Mouse (Mus musculus) stomach, embryonic 15.5 days (tissue): Measurements from ENCODE around the gene 9330182O14Rik. TPM values are rescaled to one million over a fixed set of nuclear protein-coding genes. Genes with fewer than 3 reads are reported as not detected.

Source experiments
- ATAC-seq: fragments of 200-750 bp; cut with Nextera tagmentation; 2 replicates; pipeline ENCODE4 v1.8.0; 2017; ENCODE audit warnings: low read depth, moderate number of reproducible peaks, moderate TSS enrichment; ENCODE audit not compliant: insufficient read depth, low FRiP score
- H3K27ac ChIP-seq: fragments of 300-500 bp; sonication (generic); 2 replicates; pipeline ENCODE4 v1.5.1; 2015; ENCODE audit warnings: mild to moderate bottlenecking, inconsistent platforms
- H3K27me3 ChIP-seq: fragments of 300-500 bp; sonication (generic); replicated peaks from 2 replicates; pipeline ENCODE4 v1.6.1; 2015; ENCODE audit warnings: inconsistent platforms
- H3K36me3 ChIP-seq: fragments of 300-500 bp; sonication (generic); 2 replicates; pipeline ENCODE4 v1.6.1; 2015; ENCODE audit warnings: inconsistent platforms
- H3K4me1 ChIP-seq: fragments of 300-500 bp; sonication (generic); 2 replicates; pipeline ENCODE4 v1.6.1; 2015; ENCODE audit warnings: inconsistent platforms
- H3K4me2 ChIP-seq: fragments of 300-500 bp; sonication (generic); 2 replicates; pipeline ENCODE4 v1.6.1; 2015; ENCODE audit warnings: mild to moderate bottlenecking, inconsistent platforms
- H3K4me3 ChIP-seq: fragments of 300-500 bp; sonication (generic); replicated peaks from 2 replicates; pipeline ENCODE4 v1.5.1; 2015; ENCODE audit warnings: inconsistent platforms
- H3K9ac ChIP-seq: fragments of 300-500 bp; sonication (generic); 2 replicates; pipeline ENCODE4 v1.6.1; 2015; ENCODE audit warnings: inconsistent platforms
- H3K9me3 ChIP-seq: fragments of 300-500 bp; sonication (generic); 2 replicates; pipeline ENCODE4 v1.6.1; 2016; ENCODE audit warnings: inconsistent platforms
- WGBS: fragments of 180-500 bp; shearing (Covaris S2); methylation state at CpG from one replicate; pipeline ENCODE4 v1.1.7; 2015; 5-methylcytosine and 5-hydroxymethylcytosine counted together
- polyA plus RNA-seq: library from polyadenylated mRNA; unstranded; fragments of >200 nt; fragmentation: Nextera tagmentation; extraction: Ambion mirVana; gene quantifications from 2 replicates; pipeline ENCODE4 v1.2.1, GENCODE M21; 2015

The 9330182O14Rik gene
- polyA plus RNA-seq, result not detected in 2 replicates

DNA sequence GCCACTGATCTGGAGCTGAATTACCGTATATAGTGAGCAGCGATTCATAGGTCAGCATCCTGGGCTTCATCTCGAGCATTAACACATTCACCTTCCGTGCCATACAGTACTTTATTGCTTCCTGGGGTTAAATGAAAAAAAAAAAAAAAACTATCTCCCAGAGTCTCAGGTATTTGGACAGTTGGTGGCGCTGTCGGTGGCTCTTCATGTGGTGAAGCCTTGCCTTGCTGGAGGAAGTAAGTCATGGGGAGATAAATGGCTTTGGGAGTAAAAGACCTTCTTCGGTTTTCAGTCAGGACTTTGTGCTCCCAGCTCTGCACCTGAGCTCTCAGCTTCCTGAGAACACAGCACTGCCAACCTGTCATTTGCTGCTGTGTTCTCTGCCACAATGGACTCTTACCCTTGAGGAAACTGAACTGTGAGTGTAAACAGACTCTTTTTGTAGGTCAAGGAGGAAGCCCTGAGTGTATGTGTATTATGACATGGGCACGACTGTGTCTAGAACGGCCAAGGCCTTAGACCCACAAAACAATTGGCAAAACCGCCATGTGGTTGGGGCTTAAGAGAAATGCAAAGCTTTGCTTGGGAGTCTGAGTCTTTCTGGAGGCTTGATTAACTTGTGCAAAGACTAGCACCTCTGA lies at the start of gene 9330182O14Rik:
Gene 9330182O14Rik (plus strand): TSS at position 214 of the 641 bp plus-strand sequence.
- Histone ChIP-seq H3K27ac (no peak within 1 kb of the TSS), H3K9me3 (no peaks in the 10 kb centered on the region), H3K4me1 (no peaks in the 10 kb centered on the region), H3K4me2 (no peak within 1 kb of the TSS), H3K36me3 (no peaks in the 10 kb centered on the region), H3K9ac (no peak within 1 kb of the TSS), H3K4me3 (no peak within 1 kb of the TSS), H3K27me3 (no peaks in the 10 kb centered on the region)
- no peak for ATAC-seq
- 54% methylated on average over 10 of the region's 10 CpGs for WGBS

DNA sequence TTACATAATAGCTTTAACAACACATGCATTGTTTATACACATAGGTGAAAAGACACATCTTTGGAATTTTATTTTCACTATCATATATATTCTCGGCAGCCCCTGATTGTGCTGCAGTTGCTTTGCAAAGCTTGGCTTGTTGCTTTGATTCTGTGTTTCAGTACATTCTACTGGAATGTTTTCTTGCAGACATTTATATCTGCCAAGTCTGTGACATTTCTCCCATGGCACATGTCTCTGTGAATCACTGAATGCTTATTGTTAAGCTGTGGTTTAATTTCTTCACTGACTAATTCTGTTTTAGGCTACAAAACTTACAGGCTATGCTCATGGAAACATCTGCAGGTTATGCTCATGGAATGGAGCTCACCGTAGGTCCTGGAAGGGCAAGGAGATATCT lies 30.9 kb upstream of the 9330182O14Rik start:
- Histone ChIP-seq H3K4me3 (no peak overlapping the region), H3K27ac (no peak overlapping the region), H3K9ac (no peak overlapping the region), H3K36me3 (no peaks in the 10 kb centered on the region), H3K4me1 (no peaks in the 10 kb centered on the region), H3K9me3 (no peaks in the 10 kb centered on the region), H3K4me2 (no peak overlapping the region), H3K27me3 (no peaks in the 10 kb centered on the region)
- 81% methylated on average over 2 of the region's 2 CpGs for WGBS
- ATAC-seq, result no peak

DNA sequence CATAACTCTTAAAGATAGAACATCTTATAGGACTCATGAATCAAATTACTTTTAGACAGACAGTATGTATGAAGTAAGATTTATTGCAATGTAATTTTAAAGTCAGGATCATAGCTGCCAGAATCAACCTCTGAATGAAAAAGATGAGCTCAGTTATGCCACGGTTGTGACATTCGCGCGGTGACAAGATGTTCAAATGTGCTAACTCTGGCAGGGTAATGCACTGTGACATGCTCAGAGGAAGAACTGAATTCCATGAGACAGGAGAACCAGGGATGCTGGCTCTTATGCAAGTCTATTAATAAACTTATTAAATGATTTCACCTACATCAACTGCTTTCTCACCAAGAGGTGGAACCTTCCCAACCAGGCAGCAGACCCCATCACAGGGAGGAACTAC lies 28.5 kb upstream of the 9330182O14Rik start:
- Histone ChIP-seq H3K9ac (no peak overlapping the region), H3K4me1 (no peaks in the 10 kb centered on the region), H3K36me3 (no peaks in the 10 kb centered on the region), H3K4me3 (no peak overlapping the region), H3K27ac (no peak overlapping the region), H3K4me2 (no peak overlapping the region), H3K27me3 (no peaks in the 10 kb centered on the region), H3K9me3 (no peaks in the 10 kb centered on the region)
- no peak for ATAC-seq
- WGBS, result 87% methylated on average over 4 of the region's 4 CpGs

DNA sequence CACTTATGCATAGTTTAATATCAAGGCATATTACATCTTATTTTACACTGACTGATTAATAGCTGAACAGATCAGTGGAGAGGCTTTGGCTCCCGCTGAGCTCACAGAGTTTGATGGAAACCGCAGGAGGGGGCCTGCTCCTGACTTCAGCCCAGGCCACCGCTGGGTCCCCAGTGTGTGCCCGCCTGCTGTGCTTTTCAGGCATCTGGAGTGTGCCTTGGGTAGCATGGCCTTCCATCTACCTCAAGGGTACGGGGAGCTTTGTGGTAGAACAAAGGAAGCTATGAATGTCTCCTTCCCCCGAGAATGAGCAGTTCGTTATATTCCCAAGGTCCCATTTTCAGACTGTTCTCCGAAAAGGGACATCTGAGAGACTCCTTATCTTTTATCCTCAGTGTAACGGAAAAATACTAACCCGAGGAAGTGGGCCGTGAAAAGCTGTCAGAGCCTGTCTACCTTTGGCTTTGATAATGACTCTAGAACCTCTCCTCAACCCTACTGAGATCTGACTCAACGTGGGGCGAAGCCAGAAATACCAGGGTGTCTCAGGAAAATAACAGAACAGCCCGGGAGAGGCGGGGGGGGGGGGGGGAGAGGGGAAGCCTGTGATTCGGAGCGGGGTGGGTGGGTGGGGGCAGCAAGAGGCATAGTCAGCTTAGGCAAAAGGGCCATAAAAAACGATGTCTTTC lies 20.1 kb upstream of the 9330182O14Rik start:
- no peak overlapping the region for H3K27ac ChIP-seq
- H3K36me3 ChIP-seq, result no peaks in the 10 kb centered on the region
- no peaks in the 10 kb centered on the region for H3K4me1 ChIP-seq
- 46% methylated on average over 17 of the region's 18 CpGs for WGBS
- no peaks in the 10 kb centered on the region for H3K27me3 ChIP-seq
- no peak overlapping the region for H3K4me3 ChIP-seq
- ATAC-seq, result no peak
- H3K9ac ChIP-seq, result no peak overlapping the region
- H3K9me3 ChIP-seq, result no peaks in the 10 kb centered on the region
- no peak overlapping the region for H3K4me2 ChIP-seq

DNA sequence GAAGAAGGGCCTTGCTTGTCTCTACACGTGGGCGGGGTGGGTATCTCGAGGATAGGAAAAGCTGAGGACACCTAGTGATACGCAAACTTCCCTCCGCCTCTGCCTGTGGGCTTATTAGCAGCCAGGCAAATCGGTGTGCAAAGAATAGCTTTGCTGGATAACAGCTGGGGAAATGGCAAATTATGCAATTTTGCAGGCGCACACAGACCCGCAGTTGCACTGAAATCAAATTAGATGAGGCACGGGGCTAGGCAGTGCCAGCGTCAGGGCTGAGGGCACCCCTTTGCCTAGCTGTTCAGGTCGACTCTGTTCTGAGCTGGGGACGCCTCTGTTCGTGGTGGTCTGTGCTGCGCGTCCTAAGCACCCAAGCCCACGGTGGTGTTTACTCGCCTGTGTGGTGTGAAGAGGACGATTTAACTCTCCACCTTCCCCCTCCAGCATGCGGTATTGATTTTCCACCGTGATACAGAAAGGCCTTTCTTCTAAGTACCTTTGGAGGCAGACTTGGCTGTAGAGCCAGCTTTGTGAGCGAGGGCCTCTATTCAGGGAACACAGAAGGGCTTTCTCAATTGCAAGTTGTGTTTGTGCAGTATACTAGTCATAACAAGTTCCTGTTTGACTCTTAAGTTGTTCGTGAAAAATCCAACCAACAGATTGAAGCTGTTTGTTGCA lies 19.4 kb upstream of the 9330182O14Rik start:
- Histone ChIP-seq H3K36me3 (no peaks in the 10 kb centered on the region), H3K4me2 (no peak overlapping the region; the same call in 1 of the 2 replicates), H3K9ac (no peak overlapping the region), H3K27ac (no peak overlapping the region), H3K27me3 (no peaks in the 10 kb centered on the region), H3K9me3 (no peaks in the 10 kb centered on the region), H3K4me3 (no peak overlapping the region), H3K4me1 (no peaks in the 10 kb centered on the region)
- 42% methylated on average over 22 of the region's 22 CpGs for WGBS
- ATAC-seq, result no peak; the same call in 1 of the 2 replicates

DNA sequence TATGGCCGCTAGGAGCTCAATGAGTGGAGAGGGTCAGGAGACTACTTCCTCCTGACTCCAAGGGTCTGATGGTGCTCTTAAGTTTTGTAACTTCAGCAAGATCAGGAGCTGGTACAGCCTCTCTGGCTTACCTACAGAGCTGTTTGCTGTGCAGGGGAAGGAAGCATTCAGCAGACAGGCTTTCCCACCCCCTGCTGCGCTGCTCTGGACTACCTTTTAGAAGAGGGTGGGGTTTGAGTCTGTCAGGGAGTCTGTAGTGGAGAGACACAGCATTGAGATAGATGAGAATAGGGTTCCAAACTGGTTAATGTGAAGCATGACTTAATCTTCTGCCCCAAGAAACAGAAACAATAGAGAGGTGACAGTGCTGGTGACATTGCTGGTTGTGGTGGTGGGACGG lies 17.8 kb upstream of the 9330182O14Rik start:
- no peaks in the 10 kb centered on the region for H3K27me3 ChIP-seq
- H3K4me1 ChIP-seq, result no peaks in the 10 kb centered on the region
- H3K36me3 ChIP-seq, result no peaks in the 10 kb centered on the region
- ATAC-seq, result no peak
- WGBS, result 76% methylated on average over 3 of the region's 3 CpGs
- H3K4me3 ChIP-seq, result no peak overlapping the region
- H3K27ac ChIP-seq, result no peak overlapping the region
- H3K9ac ChIP-seq, result no peak overlapping the region
- no peak overlapping the region for H3K4me2 ChIP-seq
- no peaks in the 10 kb centered on the region for H3K9me3 ChIP-seq

DNA sequence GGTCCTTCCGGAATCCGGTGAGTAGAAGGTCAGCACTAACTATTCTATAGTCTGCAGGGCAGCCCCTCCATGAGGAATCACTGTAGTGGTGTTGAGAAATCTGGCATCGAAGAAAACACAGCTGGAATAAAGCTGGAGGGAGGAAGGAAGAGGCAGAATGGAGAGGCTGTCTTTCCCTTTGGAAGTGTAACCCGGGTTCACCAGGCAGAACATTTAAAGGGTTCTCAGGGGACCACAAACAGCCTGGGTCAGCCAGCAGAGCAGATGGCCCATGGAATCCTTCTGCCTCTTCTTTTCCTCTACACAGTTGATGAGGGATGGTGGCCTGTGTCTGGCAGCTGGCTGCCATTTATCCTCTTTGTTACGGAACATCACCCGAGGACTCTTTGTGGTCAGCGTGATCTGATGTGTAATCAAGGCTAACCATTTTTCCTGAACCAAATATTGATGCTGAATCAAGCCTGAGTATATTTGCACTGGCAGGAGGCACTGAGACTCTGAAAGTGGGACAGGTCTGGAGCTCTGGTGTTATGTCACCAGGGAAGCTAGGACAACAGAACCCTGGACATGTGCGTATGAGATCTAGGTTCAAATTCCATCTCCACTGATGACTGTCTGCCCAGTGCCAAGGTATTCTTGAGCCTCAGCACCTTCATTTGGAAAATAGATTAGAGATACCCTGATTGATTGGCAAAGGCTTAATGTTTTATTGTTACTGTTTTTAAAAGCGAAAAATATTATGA lies 9.8 kb upstream of the 9330182O14Rik start:
- Histone ChIP-seq H3K9ac (no peak overlapping the region), H3K9me3 (no peaks in the 10 kb centered on the region), H3K4me2 (no peak overlapping the region), H3K27ac (no peak overlapping the region), H3K27me3 (no peaks in the 10 kb centered on the region), H3K4me1 (no peaks in the 10 kb centered on the region), H3K4me3 (no peak overlapping the region), H3K36me3 (no peaks in the 10 kb centered on the region)
- no peak for ATAC-seq
- 75% methylated on average over 9 of the region's 9 CpGs for WGBS

DNA sequence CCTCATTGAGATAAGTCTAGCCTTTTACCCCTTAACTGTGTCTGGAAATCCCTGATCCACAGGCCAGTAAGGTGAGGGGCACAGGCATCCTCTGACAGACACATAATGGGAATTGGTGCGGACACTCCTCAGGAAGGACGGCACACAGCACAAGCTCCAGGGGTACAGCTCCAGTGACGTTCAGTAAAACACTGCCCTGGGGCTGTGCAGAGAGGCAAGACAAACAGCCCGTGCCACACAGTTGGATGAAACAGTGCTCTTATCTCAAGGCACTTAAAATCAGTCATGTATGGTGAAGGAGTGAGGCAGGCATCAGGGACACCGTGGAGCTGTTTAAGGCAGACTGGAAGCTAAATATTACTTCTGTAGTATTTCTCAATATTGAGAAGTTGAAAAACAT lies 4.7 kb upstream of the 9330182O14Rik start:
- Histone ChIP-seq H3K4me2 (no peak overlapping the region), H3K27ac (no peak overlapping the region), H3K27me3 (no peaks in the 10 kb centered on the region), H3K36me3 (no peaks in the 10 kb centered on the region), H3K4me3 (no peak overlapping the region), H3K9ac (no peak overlapping the region), H3K4me1 (no peaks in the 10 kb centered on the region), H3K9me3 (no peaks in the 10 kb centered on the region)
- no peak for ATAC-seq
- WGBS, result 51% methylated on average over 5 of the region's 5 CpGs

DNA sequence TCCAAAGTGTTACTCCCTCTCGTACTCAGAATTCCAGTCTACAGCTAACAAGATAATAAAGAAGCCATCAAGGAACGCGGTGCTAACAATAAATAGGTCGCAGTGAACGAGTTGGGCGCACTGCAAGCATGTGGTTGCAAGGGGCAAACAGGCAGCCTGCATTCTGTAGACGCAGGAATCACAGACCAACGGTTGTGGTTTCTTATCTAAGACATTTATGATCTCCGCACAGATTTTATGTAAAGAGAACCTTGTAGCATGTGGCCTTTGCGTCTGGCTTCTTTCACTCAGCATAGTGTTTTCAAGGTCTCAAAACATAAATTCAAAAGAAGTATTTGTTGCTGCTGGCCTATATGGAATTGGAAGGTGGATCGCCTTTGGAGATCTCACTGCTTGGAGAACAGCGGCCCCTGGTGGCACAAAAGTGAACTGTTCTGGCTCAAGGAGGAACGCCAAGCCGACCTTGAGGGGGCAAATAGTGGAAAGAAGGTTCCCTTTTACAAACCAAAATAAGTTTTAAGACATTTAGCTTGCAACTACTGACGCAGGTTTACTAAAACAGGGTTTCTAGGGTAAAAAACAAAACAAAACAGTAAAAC lies 3.2 kb upstream of the 9330182O14Rik start:
- no peak for ATAC-seq
- no peaks in the 10 kb centered on the region for H3K9me3 ChIP-seq
- H3K4me1 ChIP-seq, result no peaks in the 10 kb centered on the region
- H3K36me3 ChIP-seq, result no peaks in the 10 kb centered on the region
- H3K9ac ChIP-seq, result no peak overlapping the region
- no peak overlapping the region for H3K4me2 ChIP-seq
- 23% methylated on average over 15 of the region's 15 CpGs for WGBS
- no peak overlapping the region for H3K27ac ChIP-seq
- H3K4me3 ChIP-seq, result no peak overlapping the region
- H3K27me3 ChIP-seq, result no peaks in the 10 kb centered on the region

DNA sequence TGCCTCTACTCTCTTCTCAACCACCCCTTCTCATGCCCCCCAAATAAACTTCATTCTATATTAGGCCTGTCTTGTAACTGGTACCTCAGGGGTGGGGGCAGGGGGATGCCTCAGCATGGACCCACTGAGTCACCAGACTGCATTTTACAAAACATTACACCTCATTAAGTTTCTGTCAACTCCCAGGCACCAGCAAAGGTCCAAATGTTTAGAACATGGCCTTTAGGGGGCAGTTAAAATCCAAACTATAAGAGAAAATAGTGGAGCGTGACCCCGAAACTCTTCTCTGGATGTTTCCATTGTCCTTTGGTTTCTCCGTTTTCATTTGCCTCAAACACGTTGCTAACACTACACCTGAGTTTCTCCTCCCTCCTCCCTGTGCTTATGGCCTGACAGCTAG lies 1.8 kb upstream of the 9330182O14Rik start:
- Histone ChIP-seq H3K4me1 (no peaks in the 10 kb centered on the region), H3K9ac (no peak overlapping the region), H3K4me3 (no peak overlapping the region), H3K36me3 (no peaks in the 10 kb centered on the region), H3K27me3 (no peaks in the 10 kb centered on the region), H3K4me2 (no peak overlapping the region), H3K9me3 (no peaks in the 10 kb centered on the region), H3K27ac (no peak overlapping the region)
- 72% methylated on average over 4 of the region's 4 CpGs for WGBS
- ATAC-seq, result no peak

DNA sequence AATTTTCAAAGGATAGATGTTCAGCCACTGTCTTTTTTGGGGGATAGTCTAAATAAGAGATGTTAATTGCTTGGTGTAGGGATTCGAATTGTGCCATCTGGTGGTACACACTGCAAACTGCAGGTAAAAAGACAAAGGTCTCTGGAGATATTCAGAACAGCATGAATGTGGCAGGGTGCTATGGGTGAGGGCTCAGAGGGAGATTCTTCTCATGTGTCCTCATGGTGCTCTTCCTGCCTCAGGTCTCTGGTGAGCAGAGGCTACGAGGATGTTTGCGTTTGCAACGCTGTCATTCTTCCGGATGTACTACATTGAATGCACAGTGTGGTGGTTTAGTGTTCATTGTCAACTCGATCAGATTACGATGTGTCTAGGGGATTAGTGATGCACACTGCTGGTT lies 10.1 kb downstream of the 9330182O14Rik start:
- Histone ChIP-seq H3K9me3 (no peaks in the 10 kb centered on the region), H3K9ac (no peak overlapping the region), H3K4me1 (no peaks in the 10 kb centered on the region), H3K36me3 (no peaks in the 10 kb centered on the region), H3K4me3 (no peak overlapping the region), H3K27me3 (no peaks in the 10 kb centered on the region), H3K27ac (no peak overlapping the region), H3K4me2 (no peak overlapping the region)
- no peak for ATAC-seq
- 50% methylated on average over 7 of the region's 7 CpGs for WGBS
